Mouse (Mus musculus) left cerebral cortex, adult 8-10 months (tissue): ENCODE data around the gene Tm2d1. TPM values are rescaled to one million over a fixed set of nuclear protein-coding genes. Genes with fewer than 3 reads are reported as not detected.
"Not testable (repeated sequence)": the region's sequence is repeated elsewhere in the genome, so short reads cannot be mapped to it uniquely, and the experiment has no call there.

Source experiments
- DNase-seq, 2 experiments: peaks; one replicate each; pipeline ENCODE4 v3.0.0; 2022; ENCODE audit warnings: low spot score in 2 of 2
- total RNA-seq, 4 experiments: library from RNA; stranded (reverse); gene quantifications; 2 replicates each; pipeline ENCODE4 v1.2.4; 2022

The Tm2d1 gene
- 10 to 100 TPM; 39.8 to 46.7 (median 45.0) TPM for total RNA-seq

DNA sequence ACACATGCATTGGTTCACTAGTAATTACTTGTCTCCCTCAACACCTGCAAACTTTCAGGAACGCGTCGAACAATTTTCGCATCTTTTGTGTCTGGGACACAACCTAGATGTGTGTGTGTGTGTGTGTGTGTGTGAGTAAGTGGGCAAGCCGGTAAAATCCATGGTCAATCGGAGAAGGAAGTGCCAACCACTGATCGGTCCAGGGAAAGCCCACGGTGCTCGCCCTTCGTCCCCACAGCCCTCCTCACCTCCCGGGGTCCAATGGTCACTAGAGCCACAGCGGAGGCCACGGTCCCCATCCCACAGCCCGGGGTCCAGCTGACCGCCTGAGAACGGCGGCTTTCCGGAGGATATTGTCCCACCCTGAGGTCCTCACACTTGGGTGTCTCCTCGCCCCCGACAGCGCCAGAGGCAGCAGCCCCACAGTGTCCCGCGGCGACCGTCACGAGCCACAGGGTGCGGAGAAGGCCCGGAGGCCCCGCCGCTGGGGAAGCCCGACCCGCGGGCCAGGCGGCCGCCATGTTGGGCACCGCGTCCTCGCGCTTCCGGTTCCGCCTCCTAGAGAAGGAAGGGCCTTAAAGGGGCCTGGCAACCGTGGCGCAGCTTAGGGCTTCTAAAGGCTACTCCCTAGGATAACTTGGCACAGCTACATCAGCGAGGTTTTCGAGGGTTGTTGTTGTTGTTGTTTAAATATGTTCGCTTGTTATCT is at the start of gene Tm2d1:
TSS of gene Tm2d1 (minus strand) at position 591 of the 709 bp plus-strand sequence.
- DNase-seq: peak; percentile 64 to 74

GRCm38 (mm10) chr4:98428371-98428770 is 45.3 kb upstream of the Tm2d1 start:
- DNase-seq: no peak

GRCm38 (mm10) chr4:98415150-98415549 is 32.0 kb upstream of the Tm2d1 start:
- not testable (repeated sequence) for DNase-seq

DNA sequence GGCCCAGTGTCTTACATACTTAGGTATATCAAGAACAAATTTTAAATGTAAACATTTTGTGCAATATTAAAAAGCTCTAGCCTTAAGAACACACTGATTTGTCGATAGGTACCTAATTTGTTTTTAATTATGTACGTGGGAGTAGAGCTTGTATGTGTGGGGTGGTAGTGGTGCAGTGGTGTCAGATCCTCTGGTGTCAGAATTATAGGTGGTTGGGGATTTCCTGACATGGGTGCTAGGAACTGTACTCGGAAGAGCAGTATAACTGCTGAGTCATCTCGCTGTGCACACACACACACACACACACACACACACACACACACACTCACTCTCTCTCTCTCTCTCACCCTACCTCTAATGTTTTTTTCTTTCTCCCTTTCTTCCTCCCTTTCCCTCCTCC is 25.3 kb upstream of the Tm2d1 start:
- no peak for DNase-seq

DNA sequence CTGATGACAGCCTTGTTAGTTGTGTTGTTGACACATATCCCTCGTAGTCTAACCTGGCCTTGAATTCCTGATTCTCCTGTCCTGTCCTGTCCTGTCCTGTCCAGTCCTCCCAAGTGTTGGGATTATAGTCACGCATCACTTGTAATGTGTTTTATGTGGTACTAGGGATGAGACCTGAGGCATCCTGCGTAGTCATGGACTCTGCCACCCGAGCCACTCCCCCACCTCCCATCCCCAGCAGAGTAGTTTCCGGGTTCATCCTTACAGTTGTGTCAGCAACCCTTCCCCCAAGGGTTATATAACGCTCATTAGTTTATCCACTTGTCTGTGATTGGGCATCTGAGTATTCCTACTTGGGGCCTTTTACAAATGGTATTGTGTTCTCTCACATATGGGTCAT is 21.3 kb upstream of the Tm2d1 start:
- DNase-seq: no peak

- DNase-seq: no peak
Observed at GRCm38 (mm10) chr4:98403492-98403891, 20.4 kb upstream of the Tm2d1 start.

- no peak for DNase-seq
Observed at GRCm38 (mm10) chr4:98401584-98401962, 18.5 kb upstream of the Tm2d1 start.

GRCm38 (mm10) chr4:98400926-98401583 is 17.9 kb upstream of the Tm2d1 start:
- no peak for DNase-seq

DNA sequence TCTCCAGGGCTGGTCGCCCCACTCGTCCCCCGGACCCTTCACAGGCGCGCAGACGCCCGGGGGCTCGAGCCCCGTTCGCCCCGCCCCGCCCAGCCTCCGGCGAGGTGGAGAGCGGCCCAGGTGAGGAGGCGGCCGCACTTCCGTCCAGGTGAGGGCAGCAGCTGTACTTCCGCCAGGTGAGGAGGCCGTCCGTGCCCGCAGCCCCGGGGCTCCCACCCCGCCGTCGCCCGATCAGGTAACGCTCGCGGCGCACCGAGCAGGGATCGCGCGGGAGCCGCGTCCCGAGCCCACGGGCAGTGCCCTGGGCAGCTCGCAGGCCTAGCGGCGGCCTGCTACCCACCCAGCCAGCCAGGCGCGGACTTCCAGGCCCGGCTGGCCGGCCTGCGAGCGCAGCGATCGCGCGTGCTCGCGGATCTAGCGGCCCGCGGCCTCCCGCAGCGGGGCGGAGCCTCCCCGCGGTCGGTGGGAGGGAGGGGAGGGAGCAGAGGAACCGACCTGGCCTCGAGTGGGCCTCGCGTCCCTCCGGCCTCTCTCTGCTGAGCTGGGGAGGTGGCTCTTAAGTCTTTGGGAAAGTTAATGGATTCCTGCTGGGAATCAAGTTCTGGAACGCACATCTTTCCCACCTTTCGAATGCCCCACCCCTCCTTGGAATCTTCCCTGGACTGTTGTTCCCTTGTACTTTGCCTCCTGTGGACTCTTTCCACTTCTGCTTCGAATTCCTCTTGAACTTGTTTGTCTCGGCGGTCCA is 12.8 kb upstream of the Tm2d1 start, which contains the start of gene Patj:
TSS of gene Patj (plus strand) at position 96 of the 748 bp plus-strand sequence.
- peak; percentile 36 to 59 for DNase-seq

DNA sequence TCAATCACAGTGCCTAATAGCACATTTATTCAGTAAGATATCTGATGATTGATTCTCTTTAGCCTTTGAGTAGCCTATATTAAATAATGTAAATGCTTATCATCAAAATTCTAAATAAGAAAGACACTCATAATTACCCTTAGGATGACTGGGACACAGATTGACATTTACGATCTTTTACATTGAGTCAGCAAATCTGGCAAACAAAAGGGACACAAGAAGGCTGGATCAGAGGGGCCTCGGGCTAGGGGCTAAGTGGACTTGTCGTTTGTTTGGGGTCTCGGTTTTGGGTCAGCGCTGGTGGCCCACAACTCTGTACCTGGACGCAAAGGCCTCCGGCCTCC is 12.2 kb upstream of the Tm2d1 start:
- DNase-seq: no peak

DNA sequence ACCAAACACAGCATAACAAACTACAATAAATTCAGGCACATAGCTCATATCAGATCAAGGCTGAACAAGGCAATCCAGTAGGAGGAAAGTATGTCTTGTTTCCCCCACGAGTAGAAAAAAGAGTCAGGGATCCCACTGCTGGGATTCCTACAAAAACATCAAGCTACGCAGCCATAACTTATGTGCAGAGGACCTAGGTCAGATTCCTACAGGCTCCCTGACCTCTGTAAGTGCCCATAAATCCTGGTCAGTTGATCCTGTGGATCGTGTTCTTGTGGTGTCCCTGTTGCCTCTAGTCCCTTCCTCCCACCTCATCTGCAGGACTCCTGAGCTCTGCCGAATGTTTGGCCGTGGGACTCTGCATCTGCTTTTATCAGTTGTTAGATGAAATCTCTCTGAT is 1.9 kb upstream of the Tm2d1 start:
- no peak for DNase-seq

DNA sequence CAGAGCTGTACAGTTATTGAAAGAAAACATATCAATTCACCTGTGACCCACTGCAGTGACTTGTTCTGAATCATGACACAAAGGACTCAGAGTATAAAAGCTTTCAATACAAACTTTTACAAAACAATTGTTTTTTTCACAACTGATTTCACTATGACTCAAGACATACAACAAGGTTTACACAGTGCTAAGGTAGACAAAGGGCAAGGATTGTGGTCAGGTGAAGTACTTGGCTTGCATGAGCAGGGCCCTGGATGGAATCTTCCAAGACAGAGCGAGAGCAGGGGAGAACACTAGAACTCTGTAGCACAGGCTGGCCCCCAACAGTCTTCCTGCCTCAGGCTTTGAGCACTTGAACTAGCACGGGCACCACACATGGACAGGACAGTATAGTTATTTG is 6.2 kb downstream of the Tm2d1 start:
- no peak for DNase-seq

GRCm38 (mm10) chr4:98375401-98375800 is 7.7 kb downstream of the Tm2d1 start:
- DNase-seq: no peak

DNA sequence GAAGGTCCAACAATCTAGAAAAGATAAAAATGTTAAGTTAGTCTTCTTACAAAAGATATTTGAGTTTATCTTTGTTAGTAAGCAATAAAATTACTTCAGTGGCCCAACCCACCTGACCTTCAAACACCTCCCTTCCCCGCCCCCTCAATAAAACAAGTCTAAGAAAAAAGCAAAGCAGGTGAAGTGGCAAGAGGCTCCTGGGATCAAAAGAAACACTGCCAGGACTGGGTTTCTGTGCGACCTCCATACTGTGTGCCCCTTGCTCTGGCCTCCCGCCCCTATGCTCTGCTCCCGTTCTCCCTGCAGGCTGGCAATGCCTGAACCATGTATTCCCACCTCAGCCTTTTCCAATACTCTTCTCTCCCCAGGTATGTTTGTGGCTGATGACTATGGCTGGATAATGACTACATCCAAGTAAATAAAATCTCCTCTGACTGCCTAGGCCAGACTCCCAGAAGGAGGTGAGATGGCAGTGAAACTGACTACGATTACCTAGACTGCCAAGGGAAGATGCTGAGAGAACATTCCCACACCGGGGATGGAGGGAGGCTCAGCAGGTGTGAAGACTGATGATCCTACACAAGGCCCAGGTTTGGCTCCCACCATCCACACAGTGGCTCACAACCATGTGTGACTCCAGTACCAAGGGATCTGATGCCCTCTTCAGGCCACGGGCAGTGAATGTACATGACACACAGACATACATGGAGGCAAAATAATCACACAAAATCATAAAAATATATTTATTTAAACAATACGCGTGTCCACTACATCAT is 24.9 kb downstream of the Tm2d1 start:
- DNase-seq: no peak

GRCm38 (mm10) chr4:98348580-98348979 is 34.5 kb downstream of the Tm2d1 start:
- DNase-seq: no peak

- no peak for DNase-seq
Observed at GRCm38 (mm10) chr4:98345783-98346182, 37.3 kb downstream of the Tm2d1 start.

DNA sequence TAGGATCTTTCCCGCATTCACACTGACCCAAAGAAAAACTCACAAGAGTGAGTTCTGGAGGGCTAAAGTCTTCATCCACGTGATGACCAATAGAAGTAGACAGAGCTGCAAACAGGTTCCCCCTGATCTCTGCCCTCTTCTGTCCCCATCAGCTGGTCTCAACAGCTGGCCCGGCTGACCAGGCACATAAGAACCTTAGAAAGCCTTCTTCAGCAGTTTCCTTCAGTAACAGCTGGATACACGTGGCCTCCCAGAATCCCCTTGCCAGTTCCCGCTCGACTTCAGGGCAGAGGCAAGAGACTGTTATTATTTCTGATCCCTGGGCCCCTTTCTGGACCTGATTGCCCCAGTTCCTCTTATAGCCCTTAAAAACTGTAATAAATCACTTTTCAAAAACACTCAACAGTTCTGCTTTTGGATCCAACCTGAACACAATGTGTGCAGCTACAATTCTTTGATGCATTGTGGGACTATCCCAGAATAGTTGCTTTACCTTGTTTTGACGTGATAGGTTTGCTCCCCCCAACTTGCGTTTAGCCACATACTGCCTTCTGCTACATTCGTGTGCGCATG is 43.0 kb downstream of the Tm2d1 start:
- no peak for DNase-seq

DNA sequence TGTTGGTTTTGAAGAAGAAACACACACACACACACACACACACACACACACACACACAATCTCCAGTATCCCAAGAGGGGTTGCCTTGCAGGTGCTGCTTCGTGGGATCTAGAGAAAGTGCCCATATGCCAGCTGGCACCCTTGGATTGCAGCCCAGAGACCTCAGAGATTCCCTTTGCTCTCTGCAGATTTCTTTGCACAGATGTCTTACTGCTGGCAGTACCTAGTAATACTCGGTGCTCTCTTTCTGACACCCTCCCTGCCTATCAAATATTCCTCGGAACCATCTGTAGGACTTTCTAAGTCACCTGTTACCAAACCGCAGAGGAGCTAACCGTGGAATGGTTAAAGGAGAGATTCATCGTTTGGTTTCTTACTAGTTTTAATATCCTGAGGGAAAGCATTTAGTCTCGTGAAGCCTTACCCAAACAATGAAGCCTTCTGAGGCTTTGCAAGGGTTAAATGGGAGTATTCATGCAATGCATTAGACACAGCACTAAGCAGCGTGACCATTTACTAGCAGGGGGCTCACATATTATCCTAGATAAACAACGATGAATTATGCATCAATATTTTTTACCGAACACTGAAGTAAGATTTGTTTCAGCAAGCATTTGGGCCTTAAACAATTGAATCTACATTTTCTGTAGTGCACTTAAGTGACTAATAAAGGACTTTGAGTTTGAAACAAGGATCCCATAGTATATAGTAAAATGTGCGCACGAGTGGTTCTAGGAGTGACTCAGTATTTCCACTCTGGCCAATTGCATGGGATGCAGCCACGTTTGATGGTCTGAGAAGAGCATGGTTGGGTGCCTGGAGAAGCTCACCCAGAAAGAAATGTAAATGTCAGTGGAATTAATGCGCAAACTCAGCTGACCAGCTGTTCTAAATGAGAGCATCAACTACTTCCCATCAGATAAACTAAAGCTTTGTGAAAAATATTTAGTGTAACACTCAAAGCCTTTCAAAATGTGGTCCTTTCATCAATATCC is 44.2 kb downstream of the Tm2d1 start:
- DNase-seq: no peak

GRCm38 (mm10) chr4:98337197-98337596 is 45.9 kb downstream of the Tm2d1 start:
- DNase-seq: no peak

DNA sequence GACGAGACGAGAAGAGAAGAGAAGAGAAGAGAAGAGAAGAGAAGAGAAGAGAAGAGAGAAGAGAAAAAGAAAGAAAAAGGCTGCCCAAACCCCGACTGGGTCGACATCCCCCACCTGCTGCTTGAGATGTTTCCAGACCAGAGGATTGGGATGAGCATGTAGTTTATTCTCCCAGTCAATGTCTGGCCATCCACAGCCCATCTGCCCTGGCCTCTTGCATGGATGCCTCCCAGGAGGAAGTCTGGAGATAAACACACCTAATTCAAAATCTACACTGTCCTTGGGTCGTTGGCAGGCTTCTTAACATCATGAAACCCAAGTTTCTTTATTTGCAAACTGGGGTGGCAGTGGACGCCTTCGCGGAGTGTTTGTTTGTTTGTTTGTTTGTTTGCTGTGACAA is 47.4 kb downstream of the Tm2d1 start:
- no peak for DNase-seq
